Mouse (Mus musculus): ENCODE results near the gene Cxcr2. TPM values are rescaled to one million over a fixed set of nuclear protein-coding genes. Genes with fewer than 3 reads are reported as not detected.

Gene Cxcr2
- polyA plus RNA-seq (2015; fragmentation: Nextera tagmentation; extraction: Ambion mirVana): 0.19 and 0.41 TPM in 2 replicates

DNA sequence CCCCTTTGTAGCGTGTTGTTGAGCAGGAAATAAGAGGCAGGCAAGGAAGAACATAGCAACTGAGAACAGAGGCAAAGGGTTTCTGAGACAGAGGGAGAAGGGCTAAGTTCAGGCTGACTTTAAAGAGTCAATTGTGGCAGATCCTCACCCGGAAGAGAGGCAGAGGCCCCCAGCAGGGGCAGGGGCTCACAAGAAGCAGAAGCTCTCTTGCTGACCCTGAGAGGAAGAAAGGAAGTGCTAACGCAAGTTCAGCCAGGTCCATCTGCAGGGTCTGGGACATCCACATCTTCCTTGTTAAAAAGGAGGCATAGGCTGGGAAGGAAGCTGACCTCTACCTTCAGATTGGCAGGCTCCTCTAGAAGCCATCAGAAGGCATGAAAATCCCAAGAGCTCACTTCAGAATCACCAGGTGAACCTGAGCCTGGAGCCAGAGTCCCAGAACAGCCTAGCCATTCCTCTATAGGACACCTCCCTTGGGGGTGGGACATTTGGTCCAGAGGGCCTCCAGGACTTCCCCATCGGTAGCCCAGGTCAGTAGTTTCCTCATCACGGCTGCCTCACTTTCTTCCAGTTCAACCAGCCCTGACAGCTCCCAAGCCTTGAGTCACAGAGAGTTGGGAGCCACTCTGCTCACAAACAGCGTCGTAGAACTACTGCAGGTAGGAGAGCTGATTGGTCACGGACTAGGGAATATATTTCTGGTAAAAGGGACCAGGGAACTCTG is at the start of gene Cxcr2:
TSS of gene Cxcr2 (plus strand) at position 529 of the 724 bp plus-strand sequence.
- H3K4me1 ChIP-seq (ENCODE audit: control insufficient read depth, insufficient read depth, low read length): peaks cover 10% of the 10 kb centered on the region
- no peaks in the 10 kb centered on the region for H3K36me3 ChIP-seq (ENCODE audit: control insufficient read depth, insufficient read depth)
- no peak within 1 kb of the TSS for H3K4me2 ChIP-seq (ENCODE audit: low read depth, low read length)
- no peak within 1 kb of the TSS for H3K4me3 ChIP-seq (ENCODE audit: low read length)
- H3K27me3 ChIP-seq (ENCODE audit: control insufficient read depth, insufficient read depth, low read length): no peaks in the 10 kb centered on the region
- no peak for ATAC-seq (replicated peaks; ENCODE audit: extremely low read depth, insufficient read depth, low FRiP score)
- 60% methylated on average over 8 of the region's 8 CpGs for WGBS
- H3K9ac ChIP-seq (ENCODE audit: low read length): no peak within 1 kb of the TSS
- no peaks in the 10 kb centered on the region for H3K9me3 ChIP-seq (replicated peaks; ENCODE audit: control insufficient read depth, low read length)
- no peak within 1 kb of the TSS for H3K27ac ChIP-seq (ENCODE audit: low read length)

- no peak overlapping the region for H3K9ac ChIP-seq (ENCODE audit: low read length)
- no peak overlapping the region for H3K4me3 ChIP-seq (ENCODE audit: low read length)
- no peak for ATAC-seq (replicated peaks; ENCODE audit: extremely low read depth, insufficient read depth, low FRiP score)
- H3K27ac ChIP-seq (ENCODE audit: low read length): no peak overlapping the region
- peaks cover 38% of the 10 kb centered on the region for H3K4me1 ChIP-seq (ENCODE audit: control insufficient read depth, insufficient read depth, low read length)
- no peaks in the 10 kb centered on the region; the same call in 1 of the 2 replicates for H3K27me3 ChIP-seq (ENCODE audit: control insufficient read depth, insufficient read depth, low read length)
- no peak overlapping the region for H3K4me2 ChIP-seq (ENCODE audit: low read depth, low read length)
- H3K36me3 ChIP-seq (ENCODE audit: control insufficient read depth, insufficient read depth): no peaks in the 10 kb centered on the region
- 54% methylated on average over 4 of the region's 4 CpGs for WGBS
- no peaks in the 10 kb centered on the region for H3K9me3 ChIP-seq (replicated peaks; ENCODE audit: control insufficient read depth, low read length)
These were observed 48.1 kb upstream of the Cxcr2 start for GRCm38 (mm10) chr1:74105660-74106059.

- ATAC-seq (replicated peaks; ENCODE audit: extremely low read depth, insufficient read depth, low FRiP score): no peak
- WGBS: 70% methylated on average over 6 of the region's 6 CpGs
- H3K27me3 ChIP-seq (ENCODE audit: control insufficient read depth, insufficient read depth, low read length): no peaks in the 10 kb centered on the region; the same call in 1 of the 2 replicates
These were observed 47.6 kb upstream of the Cxcr2 start for GRCm38 (mm10) chr1:74106214-74106613.

DNA sequence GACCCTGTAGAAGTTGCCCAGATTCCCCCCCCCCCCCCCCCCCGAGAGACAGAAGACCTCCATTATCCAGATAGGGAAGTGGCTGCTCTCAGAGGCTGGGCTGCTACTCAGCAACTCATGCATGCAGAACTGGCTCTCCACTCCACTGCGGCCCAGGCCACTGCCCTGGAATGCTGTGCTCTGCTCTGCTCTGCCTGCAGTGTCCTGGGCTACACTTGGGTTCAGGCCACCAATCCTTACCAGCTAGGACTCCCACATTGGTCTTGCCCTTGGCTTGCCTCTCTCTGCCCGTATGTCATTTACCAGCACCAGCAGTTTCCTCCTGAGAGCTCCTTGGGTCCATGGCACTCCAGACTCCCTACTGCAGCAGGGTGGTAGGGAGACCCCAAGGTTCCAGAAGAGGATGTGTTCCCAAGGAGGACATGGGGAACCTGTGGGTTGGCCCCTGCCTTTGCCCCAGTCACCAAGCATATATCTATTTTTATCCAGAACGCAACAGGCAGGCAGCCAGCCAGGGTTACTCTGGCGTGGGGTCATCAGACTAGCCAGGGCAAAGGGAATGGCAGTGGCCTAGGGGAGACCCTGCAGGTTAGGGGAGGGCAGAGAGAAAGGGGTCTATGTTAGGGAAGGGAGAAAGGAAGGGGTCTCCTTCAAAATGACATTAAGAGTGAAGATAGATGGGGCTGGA is 45.7 kb upstream of the Cxcr2 start:
- 44% methylated on average over 4 of the region's 5 CpGs for WGBS
- Histone ChIP-seq H3K9me3 (replicated peaks; ENCODE audit: control insufficient read depth, low read length) (no peaks in the 10 kb centered on the region), H3K36me3 (ENCODE audit: control insufficient read depth, insufficient read depth) (no peaks in the 10 kb centered on the region), H3K4me3 (ENCODE audit: low read length) (no peak overlapping the region), H3K27ac (ENCODE audit: low read length) (peak overlapping the region; percentile 68), H3K4me1 (ENCODE audit: control insufficient read depth, insufficient read depth, low read length) (peaks cover 48% of the 10 kb centered on the region), H3K4me2 (ENCODE audit: low read depth, low read length) (no peak overlapping the region), H3K27me3 (ENCODE audit: control insufficient read depth, insufficient read depth, low read length) (no peaks in the 10 kb centered on the region; the same call in 1 of the 2 replicates), H3K9ac (ENCODE audit: low read length) (no peak overlapping the region; the same call in 1 of the 2 replicates)
- no peak for ATAC-seq (replicated peaks; ENCODE audit: extremely low read depth, insufficient read depth, low FRiP score)

More at GRCm38 (mm10) chr1:74106214-74106613, 47.6 kb upstream of the Cxcr2 start:
- H3K36me3 ChIP-seq (ENCODE audit: control insufficient read depth, insufficient read depth): no peaks in the 10 kb centered on the region
- no peak overlapping the region for H3K27ac ChIP-seq (ENCODE audit: low read length)
- H3K4me2 ChIP-seq (ENCODE audit: low read depth, low read length): no peak overlapping the region
- no peaks in the 10 kb centered on the region for H3K9me3 ChIP-seq (replicated peaks; ENCODE audit: control insufficient read depth, low read length)
- peaks cover 43% of the 10 kb centered on the region for H3K4me1 ChIP-seq (ENCODE audit: control insufficient read depth, insufficient read depth, low read length)
- no peak overlapping the region for H3K4me3 ChIP-seq (ENCODE audit: low read length)
- no peak overlapping the region for H3K9ac ChIP-seq (ENCODE audit: low read length)

GRCm38 (mm10) chr1:74109670-74110069 is 44.1 kb upstream of the Cxcr2 start:
- H3K4me3 ChIP-seq (ENCODE audit: low read length): no peak overlapping the region
- H3K27me3 ChIP-seq (ENCODE audit: control insufficient read depth, insufficient read depth, low read length): no peaks in the 10 kb centered on the region; the same call in 1 of the 2 replicates
- H3K9ac ChIP-seq (ENCODE audit: low read length): no peak overlapping the region
- ATAC-seq (replicated peaks; ENCODE audit: extremely low read depth, insufficient read depth, low FRiP score): no peak
- H3K4me1 ChIP-seq (ENCODE audit: control insufficient read depth, insufficient read depth, low read length): peaks cover 37% of the 10 kb centered on the region
- H3K27ac ChIP-seq (ENCODE audit: low read length): no peak overlapping the region
- H3K36me3 ChIP-seq (ENCODE audit: control insufficient read depth, insufficient read depth): no peaks in the 10 kb centered on the region
- no peaks in the 10 kb centered on the region for H3K9me3 ChIP-seq (replicated peaks; ENCODE audit: control insufficient read depth, low read length)
- 76% methylated on average over 2 of the region's 2 CpGs for WGBS
- no peak overlapping the region for H3K4me2 ChIP-seq (ENCODE audit: low read depth, low read length)

GRCm38 (mm10) chr1:74110932-74111695 is 42.7 kb upstream of the Cxcr2 start:
- ATAC-seq (replicated peaks; ENCODE audit: extremely low read depth, insufficient read depth, low FRiP score): no peak
- Histone ChIP-seq H3K9me3 (replicated peaks; ENCODE audit: control insufficient read depth, low read length) (no peaks in the 10 kb centered on the region), H3K4me3 (ENCODE audit: low read length) (no peak overlapping the region), H3K27me3 (ENCODE audit: control insufficient read depth, insufficient read depth, low read length) (no peaks in the 10 kb centered on the region; the same call in 1 of the 2 replicates), H3K36me3 (ENCODE audit: control insufficient read depth, insufficient read depth) (no peaks in the 10 kb centered on the region), H3K4me2 (ENCODE audit: low read depth, low read length) (no peak overlapping the region), H3K27ac (ENCODE audit: low read length) (no peak overlapping the region), H3K4me1 (ENCODE audit: control insufficient read depth, insufficient read depth, low read length) (peaks cover 29% of the 10 kb centered on the region), H3K9ac (ENCODE audit: low read length) (peak overlapping the region; percentile 42; the same call in 1 of the 2 replicates)
- WGBS: 40% methylated on average over 8 of the region's 8 CpGs

DNA sequence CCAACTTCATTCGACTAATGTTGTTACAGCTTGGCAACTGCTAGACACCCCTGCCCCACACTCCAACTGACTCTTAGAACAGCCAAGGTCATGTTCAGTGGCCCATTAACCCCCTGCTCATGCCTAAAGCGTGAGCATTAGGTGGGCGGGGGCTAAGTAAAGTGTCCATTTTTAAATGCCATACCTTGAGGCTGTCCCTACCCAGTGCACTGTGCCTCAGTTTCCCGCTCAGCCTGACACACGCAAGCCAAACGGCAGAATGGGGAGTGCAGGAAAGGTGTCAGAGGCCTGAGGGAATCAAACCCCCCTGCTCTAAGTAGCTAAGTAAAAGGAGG is 42.1 kb upstream of the Cxcr2 start:
- peaks cover 29% of the 10 kb centered on the region for H3K4me1 ChIP-seq (ENCODE audit: control insufficient read depth, insufficient read depth, low read length)
- H3K27me3 ChIP-seq (ENCODE audit: control insufficient read depth, insufficient read depth, low read length): no peaks in the 10 kb centered on the region; the same call in 1 of the 2 replicates
- no peaks in the 10 kb centered on the region for H3K9me3 ChIP-seq (replicated peaks; ENCODE audit: control insufficient read depth, low read length)
- no peak overlapping the region for H3K4me2 ChIP-seq (ENCODE audit: low read depth, low read length)
- no peaks in the 10 kb centered on the region for H3K36me3 ChIP-seq (ENCODE audit: control insufficient read depth, insufficient read depth)
- 59% methylated on average over 6 of the region's 6 CpGs for WGBS
- no peak for ATAC-seq (replicated peaks; ENCODE audit: extremely low read depth, insufficient read depth, low FRiP score)
- no peak overlapping the region for H3K4me3 ChIP-seq (ENCODE audit: low read length)
- no peak overlapping the region for H3K27ac ChIP-seq (ENCODE audit: low read length)
- H3K9ac ChIP-seq (ENCODE audit: low read length): no peak overlapping the region; the same call in 1 of the 2 replicates

DNA sequence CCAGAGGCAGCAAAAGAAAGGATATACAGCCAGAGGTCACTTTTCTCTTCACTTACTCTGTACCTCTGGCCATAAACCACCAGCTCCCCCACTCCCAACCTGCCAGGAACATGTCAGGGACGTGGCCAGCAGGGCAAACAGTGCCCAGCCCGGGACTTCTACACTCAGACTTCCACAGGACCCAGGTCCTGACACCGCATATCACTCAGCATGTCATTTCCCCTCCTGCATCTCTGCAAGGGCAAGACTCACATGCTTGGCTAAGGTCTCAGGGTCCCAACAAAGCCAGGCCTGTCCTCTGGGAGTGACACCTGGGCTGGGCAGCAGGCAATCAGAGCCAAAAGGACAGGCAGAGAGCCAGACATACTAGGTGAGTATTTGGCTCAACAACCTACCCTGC is 40.7 kb upstream of the Cxcr2 start:
- 49% methylated on average over 3 of the region's 3 CpGs for WGBS
- no peak overlapping the region for H3K27ac ChIP-seq (ENCODE audit: low read length)
- no peak for ATAC-seq (replicated peaks; ENCODE audit: extremely low read depth, insufficient read depth, low FRiP score)
- H3K4me2 ChIP-seq (ENCODE audit: low read depth, low read length): no peak overlapping the region
- no peaks in the 10 kb centered on the region for H3K9me3 ChIP-seq (replicated peaks; ENCODE audit: control insufficient read depth, low read length)
- H3K27me3 ChIP-seq (ENCODE audit: control insufficient read depth, insufficient read depth, low read length): no peaks in the 10 kb centered on the region
- H3K36me3 ChIP-seq (ENCODE audit: control insufficient read depth, insufficient read depth): no peaks in the 10 kb centered on the region
- peaks cover 23% of the 10 kb centered on the region for H3K4me1 ChIP-seq (ENCODE audit: control insufficient read depth, insufficient read depth, low read length)
- no peak overlapping the region; the same call in 1 of the 2 replicates for H3K9ac ChIP-seq (ENCODE audit: low read length)
- no peak overlapping the region for H3K4me3 ChIP-seq (ENCODE audit: low read length)
